8 mouse cellular contexts compared by ENCODE assay signal in the genomic region with DNA sequence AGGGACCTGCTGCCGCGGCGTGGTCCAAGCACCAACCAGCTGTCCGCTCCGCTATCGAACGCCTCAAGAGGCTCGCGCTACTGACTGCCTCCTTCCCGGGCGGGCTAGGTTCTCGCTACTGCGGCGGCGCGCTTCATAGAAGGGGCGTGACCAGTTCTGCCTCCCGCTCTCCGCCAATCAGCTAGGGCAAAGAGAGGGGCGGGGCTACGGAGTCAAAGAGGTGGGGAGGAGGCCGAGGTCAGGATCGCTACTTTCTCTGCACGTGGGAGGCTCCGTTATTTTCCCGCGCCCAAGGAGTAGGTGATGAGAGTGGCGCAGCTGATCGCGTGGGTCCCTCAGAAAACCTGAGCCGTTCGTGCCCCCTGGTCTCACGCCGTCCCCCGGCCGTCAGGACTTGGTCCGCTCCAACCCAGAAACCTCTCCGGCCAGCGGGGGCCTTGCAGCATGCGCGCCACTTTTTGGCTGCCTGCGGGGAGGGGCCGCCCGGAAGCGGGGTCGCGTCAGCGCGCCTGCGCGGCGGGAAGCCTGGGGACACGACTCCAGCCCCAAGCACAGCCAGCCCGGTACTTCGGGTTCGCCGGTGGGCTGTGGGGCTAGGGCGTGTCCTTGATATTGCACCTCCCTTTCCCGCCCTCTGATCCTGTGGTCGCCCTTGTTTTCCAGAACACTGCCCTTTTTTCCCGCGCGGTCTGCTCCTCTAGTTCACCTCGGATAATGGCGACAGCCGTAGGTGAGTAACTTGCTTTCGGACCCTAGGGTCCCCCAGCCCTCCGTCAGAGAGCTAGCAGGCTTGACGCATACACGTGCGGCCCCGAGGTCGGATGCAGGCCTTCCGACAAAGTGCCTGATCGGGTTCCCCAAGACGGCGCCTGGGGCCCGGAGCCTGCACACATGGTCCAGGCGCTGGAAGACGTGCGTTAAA. TPM values are rescaled to one million over a fixed set of nuclear protein-coding genes. Genes with fewer than 3 reads are reported as not detected.
DNase-seq lines count a peak whose midpoint lies in the region; ATAC-seq and TF ChIP-seq lines count a peak whose summit lies in the region.

TSS of gene Paics (plus strand) at position 202 of the 922 bp plus-strand sequence.
TSS of gene Ppat (minus strand) at position 473 of the 922 bp plus-strand sequence.

- TF ChIP-seq CTCF in liver, embryonic 14.5 days (IDR thresholded peaks at IDR 0.05; ENCODE audit: low read depth), result 0 out of 2 replicates have a peak, but pooled peaks have one; percentile 13
- peak; percentile 13; the same call in 1 of the 2 replicates for TF ChIP-seq CTCF in stomach, postnatal 0 days (IDR thresholded peaks at IDR 0.05; ENCODE audit: low read depth)

- peak within 1 kb of the TSS; percentile 93 for H3K4me2 ChIP-seq in heart, embryonic 15.5 days
- peak within 1 kb of the TSS; percentile 91 for H3K4me2 ChIP-seq in liver, embryonic 14.5 days (ENCODE audit: low read depth)
- H3K4me2 ChIP-seq in neural tube, embryonic 11.5 days (ENCODE audit: low read depth), result peak within 1 kb of the TSS; percentile 78
- peak within 1 kb of the TSS; percentile 91 for H3K4me2 ChIP-seq in stomach, postnatal 0 days (replicated peaks; ENCODE audit: low read depth)

- peak; percentile 89 for ATAC-seq in CD4-positive, CD25-positive, alpha-beta regulatory T cell, adult 4 months
- ATAC-seq in heart, embryonic 15.5 days (replicated peaks; ENCODE audit: insufficient number of reproducible peaks, insufficient read depth, low FRiP score, low read depth), result peak; percentile 97
- ATAC-seq in liver, embryonic 14.5 days (ENCODE audit: insufficient read depth), result peak; percentile 90
- peak; percentile 96 for ATAC-seq in neural tube, embryonic 11.5 days (ENCODE audit: insufficient read depth, low FRiP score, low TSS enrichment)
- peak; percentile 97 for ATAC-seq in stomach, postnatal 0 days (ENCODE audit: low FRiP score, low TSS enrichment)

- H3K36me3 ChIP-seq in heart, embryonic 15.5 days, result peaks cover 4% of the 10 kb centered on the region
- peaks cover 28% of the 10 kb centered on the region for H3K36me3 ChIP-seq in liver, embryonic 14.5 days (replicated peaks; ENCODE audit: control insufficient read depth, insufficient read depth, low read depth)
- H3K36me3 ChIP-seq in neural tube, embryonic 11.5 days (ENCODE audit: control insufficient read depth, insufficient read depth, low read length), result peaks cover 3% of the 10 kb centered on the region; the same call in 1 of the 2 replicates
- no peaks in the 10 kb centered on the region for H3K36me3 ChIP-seq in stomach, postnatal 0 days (ENCODE audit: control insufficient read depth, insufficient read depth, low read length)

- peak; percentile 32 for TF ChIP-seq EP300 in liver, embryonic 14.5 days (IDR thresholded peaks at IDR 0.05; ENCODE audit: low read depth)
- TF ChIP-seq EP300 in stomach, postnatal 0 days (optimal IDR thresholded peaks at IDR 0.05), result no peak

- WGBS in heart, embryonic 15.5 days, result under 1% methylated on average over 81 of the region's 81 CpGs
- under 1% methylated on average over 81 of the region's 81 CpGs for WGBS in liver, embryonic 14.5 days (ENCODE audit: insufficient replicate concordance)
- under 1% methylated on average over 71 of the region's 81 CpGs for WGBS in neural tube, embryonic 11.5 days
- under 1% methylated on average over 81 of the region's 81 CpGs for WGBS in stomach, postnatal 0 days

- no peaks in the 10 kb centered on the region for H3K9me3 ChIP-seq in heart, embryonic 15.5 days (replicated peaks)
- no peaks in the 10 kb centered on the region for H3K9me3 ChIP-seq in liver, embryonic 14.5 days (ENCODE audit: control insufficient read depth, low read length)
- H3K9me3 ChIP-seq in neural tube, embryonic 11.5 days (ENCODE audit: control insufficient read depth, low read length), result no peaks in the 10 kb centered on the region
- H3K9me3 ChIP-seq in stomach, postnatal 0 days (ENCODE audit: control insufficient read depth, low read length), result no peaks in the 10 kb centered on the region

- H3K27me3 ChIP-seq in heart, embryonic 15.5 days, result no peaks in the 10 kb centered on the region
- no peaks in the 10 kb centered on the region for H3K27me3 ChIP-seq in liver, embryonic 14.5 days (ENCODE audit: control insufficient read depth, insufficient read depth, low read length)
- no peaks in the 10 kb centered on the region for H3K27me3 ChIP-seq in neural tube, embryonic 11.5 days (ENCODE audit: control insufficient read depth, insufficient read depth, low read length)
- H3K27me3 ChIP-seq in stomach, postnatal 0 days (ENCODE audit: control insufficient read depth, insufficient read depth, low read length), result no peaks in the 10 kb centered on the region

- peak within 1 kb of the TSS; percentile 84 for H3K9ac ChIP-seq in heart, embryonic 15.5 days
- H3K9ac ChIP-seq in liver, embryonic 14.5 days (replicated peaks), result peak within 1 kb of the TSS; percentile 89
- H3K9ac ChIP-seq in neural tube, embryonic 11.5 days (ENCODE audit: low read length), result peak within 1 kb of the TSS; percentile 79
- H3K9ac ChIP-seq in stomach, postnatal 0 days (ENCODE audit: low read length), result peak within 1 kb of the TSS; percentile 85

- peak within 1 kb of the TSS; percentile 93 for H3K4me3 ChIP-seq in heart, embryonic 15.5 days
- H3K4me3 ChIP-seq in liver, embryonic 14.5 days (ENCODE audit: insufficient read depth in 1 of 2, low read depth in 2 of 2, low read length in 2 of 2), result peak within 1 kb of the TSS; percentile 88 to 89
- peak within 1 kb of the TSS; percentile 68 for H3K4me3 ChIP-seq in neural tube, embryonic 11.5 days (ENCODE audit: low read depth, low read length)
- peak within 1 kb of the TSS; percentile 70 for H3K4me3 ChIP-seq in stomach, postnatal 0 days (ENCODE audit: low read depth, low read length)

- DNase-seq in c-Kit-negative CD71-positive TER-119-positive erythroid progenitor cells, embryonic 14.5 days (ENCODE audit: low read depth, low spot score), result peak; percentile 97
- DNase-seq in fibroblast of lung, adult 2 months (ENCODE audit: low read depth), result peak; percentile 97
- peak; percentile 99 to 100 for DNase-seq in kidney, postnatal 25 days
- peak; percentile 98 for DNase-seq in liver, embryonic 14.5 days (ENCODE audit: low read depth in 3 of 3, low spot score in 3 of 3)
- peak; percentile 97 for DNase-seq in neural tube, embryonic 11.5 days (ENCODE audit: low spot score)
- DNase-seq in stomach, postnatal 0 days (ENCODE audit: low spot score), result peak; percentile 99

- peaks cover 53% of the 10 kb centered on the region for H3K4me1 ChIP-seq in heart, embryonic 15.5 days (replicated peaks)
- peaks cover 14 to 32% of the 10 kb centered on the region in 2 experiments for H3K4me1 ChIP-seq in liver, embryonic 14.5 days (replicated peaks; ENCODE audit: control insufficient read depth in 2 of 2, insufficient read depth in 2 of 2, low read length in 1 of 2)
- no peaks in the 10 kb centered on the region; the same call in 1 of the 2 replicates for H3K4me1 ChIP-seq in neural tube, embryonic 11.5 days (ENCODE audit: control insufficient read depth, insufficient read depth, low read length)
- H3K4me1 ChIP-seq in stomach, postnatal 0 days (replicated peaks; ENCODE audit: control insufficient read depth, insufficient read depth), result peaks cover 4% of the 10 kb centered on the region; the same call in 1 of the 2 replicates

- peak within 1 kb of the TSS; percentile 95 for H3K27ac ChIP-seq in heart, embryonic 15.5 days
- H3K27ac ChIP-seq in liver, embryonic 14.5 days, result peak within 1 kb of the TSS; percentile 73
- H3K27ac ChIP-seq in neural tube, embryonic 11.5 days (ENCODE audit: low read depth, low read length), result peak within 1 kb of the TSS; percentile 83
- peak within 1 kb of the TSS; percentile 86 for H3K27ac ChIP-seq in stomach, postnatal 0 days (replicated peaks)

RNA-seq across cellular contexts. Expression of gene Paics, which starts in this region (rescaled TPM):
- polyA plus RNA-seq in CD4-positive, CD25-positive, alpha-beta regulatory T cell, adult 4 months (2017; shearing (Covaris generic)), result 100 to 1,000 TPM; 181 to 184 TPM
- 208 and 244 TPM in 2 replicates for polyA plus RNA-seq in heart, embryonic 15.5 days (2015; fragmentation: Nextera tagmentation; extraction: Ambion mirVana)
- polyA plus RNA-seq in liver, embryonic 14.5 days (2012; rRNA removed), result 51.6 and 78.7 TPM in 2 replicates
- polyA plus RNA-seq in liver, embryonic 14.5 days (2014; fragmentation: Nextera tagmentation; extraction: Ambion mirVana), result 172 and 185 TPM in 2 replicates
- 375 and 378 TPM in 2 replicates for polyA plus RNA-seq in neural tube, embryonic 11.5 days (2014; fragmentation: Nextera tagmentation; extraction: Ambion mirVana)
- polyA plus RNA-seq in stomach, postnatal 0 days (2015; fragmentation: Nextera tagmentation; extraction: Ambion mirVana), result 91.7 and 94.4 TPM in 2 replicates

RNA-seq across cellular contexts. Expression of gene Ppat, which starts in this region (rescaled TPM):
- polyA plus RNA-seq in CD4-positive, CD25-positive, alpha-beta regulatory T cell, adult 4 months (2017; shearing (Covaris generic)), result 10 to 100 TPM; 30.8 to 35.9 TPM
- polyA plus RNA-seq in heart, embryonic 15.5 days (2015; fragmentation: Nextera tagmentation; extraction: Ambion mirVana), result 18.4 and 22.7 TPM in 2 replicates
- polyA plus RNA-seq in liver, embryonic 14.5 days (2012; rRNA removed), result 9.7 and 15.3 TPM in 2 replicates
- polyA plus RNA-seq in liver, embryonic 14.5 days (2014; fragmentation: Nextera tagmentation; extraction: Ambion mirVana), result 29.2 and 32.6 TPM in 2 replicates
- 38.5 and 40.8 TPM in 2 replicates for polyA plus RNA-seq in neural tube, embryonic 11.5 days (2014; fragmentation: Nextera tagmentation; extraction: Ambion mirVana)
- polyA plus RNA-seq in stomach, postnatal 0 days (2015; fragmentation: Nextera tagmentation; extraction: Ambion mirVana), result 12.4 and 12.5 TPM in 2 replicates

Comparison
In these comparisons a context has a peak if more than half of its experiments do, and no peak if none do; other contexts are left out.
1. Peak in every context shown above with its lines: DNase-seq, ATAC-seq, H3K4me3 ChIP-seq and H3K27ac ChIP-seq.